Mouse (Mus musculus): ENCODE measurements at regions not wholly inside any gene's neighbourhood (a gene's known extent, or its start where the extent isn't known, plus 50 kb on each side); places are given as distances from the start of the nearest gene placed in this dataset.

DNA sequence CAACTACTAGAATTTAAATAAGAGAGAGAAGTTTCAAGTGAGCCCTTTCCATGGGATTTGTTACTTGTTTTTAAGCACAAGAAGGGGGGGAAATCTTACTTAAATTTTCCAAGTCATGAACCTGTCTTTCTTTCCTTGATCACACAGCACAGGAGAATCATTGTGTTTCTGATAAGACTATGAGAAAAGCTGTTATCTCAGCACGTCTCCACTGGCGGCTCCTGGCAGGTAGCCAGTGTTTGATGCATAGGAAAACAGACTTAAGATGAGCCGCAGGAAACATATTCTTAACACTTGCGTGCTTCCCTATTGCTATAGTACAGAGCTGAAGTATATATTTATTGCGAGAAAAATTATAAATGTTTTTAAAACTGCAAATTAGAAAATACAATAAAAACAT, 920.3 kb downstream of the Efna5 start:
- no peak for DNase-seq (ENCODE audit: extremely low spot score, low spot score)

DNA sequence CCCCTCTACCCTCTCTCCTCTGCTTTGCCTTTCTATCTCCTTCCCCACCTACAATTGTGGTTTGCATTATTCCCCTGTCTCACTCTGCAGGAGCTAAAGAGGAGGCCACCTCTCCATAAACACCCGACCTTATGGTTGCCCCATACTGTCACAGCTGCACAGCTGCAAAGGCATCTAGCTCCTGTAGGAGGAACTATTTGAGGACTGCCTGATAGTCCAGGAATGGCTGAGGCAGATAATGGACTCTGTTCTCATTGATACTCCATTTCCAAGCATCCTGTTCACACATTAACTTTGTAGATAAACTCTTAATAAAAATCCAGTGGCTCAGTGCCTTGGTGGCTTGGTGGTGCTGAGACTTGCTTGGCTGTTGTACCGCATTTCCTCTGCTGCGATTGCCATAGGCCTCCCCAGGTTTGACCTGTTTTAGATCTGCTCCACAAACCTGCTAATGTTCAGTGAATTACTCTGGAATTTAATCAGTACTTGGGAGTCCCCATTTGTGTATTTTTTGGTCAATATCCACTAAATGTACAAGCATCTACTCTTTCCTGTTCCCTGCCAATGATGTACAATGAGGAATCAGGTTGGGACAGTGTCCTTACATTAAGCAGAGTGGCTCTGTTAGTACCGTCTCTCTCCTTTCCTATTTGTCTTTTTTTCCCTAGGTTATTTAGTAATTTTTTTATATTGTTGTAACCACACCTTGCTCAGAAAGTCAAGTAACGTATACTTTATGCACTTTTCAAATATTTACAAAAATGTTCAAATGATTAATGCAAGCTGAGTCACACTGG, 920.9 kb downstream of the Efna5 start:
- DNase-seq (ENCODE audit: extremely low spot score, low spot score), result no peak

DNA sequence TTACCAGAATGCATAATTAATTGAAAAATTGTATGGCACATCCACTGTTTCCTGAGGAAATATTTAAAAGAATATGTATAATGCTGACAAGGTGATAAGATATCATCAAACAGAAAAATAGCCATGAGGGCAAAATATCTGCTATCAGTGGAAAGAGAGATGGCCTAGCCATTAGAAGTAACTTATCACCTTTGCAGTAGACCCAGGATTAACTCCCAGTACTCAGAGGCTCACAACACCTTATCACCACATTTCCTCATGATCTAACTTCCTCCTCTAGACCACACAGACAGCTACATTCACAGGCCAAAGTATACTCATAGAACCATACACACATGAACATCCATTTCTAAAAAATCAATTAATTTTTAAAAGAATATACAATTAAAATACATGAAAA, 963.4 kb downstream of the Efna5 start:
- no peak for DNase-seq (ENCODE audit: extremely low spot score, low spot score)

DNA sequence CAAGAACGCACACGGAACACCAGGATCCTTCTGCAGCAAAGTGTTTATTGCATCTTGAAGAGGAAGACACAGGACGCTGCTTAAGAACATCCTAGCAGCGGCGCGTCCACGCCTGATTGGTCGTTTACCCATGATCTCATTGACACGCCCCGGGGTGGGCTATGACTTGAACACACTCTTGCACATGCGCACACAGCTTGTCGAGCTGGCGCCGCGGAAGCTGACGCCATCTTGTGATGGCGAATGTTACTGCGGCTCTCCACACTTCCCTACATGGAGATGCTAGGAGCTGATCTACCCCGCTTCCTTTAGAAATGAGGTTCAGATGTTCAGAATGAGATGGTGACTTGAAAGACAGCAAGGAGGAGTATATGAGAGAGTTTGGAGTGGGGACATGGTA, 978.2 kb downstream of the Efna5 start:
- no peak for DNase-seq (ENCODE audit: extremely low spot score, low spot score)

DNA sequence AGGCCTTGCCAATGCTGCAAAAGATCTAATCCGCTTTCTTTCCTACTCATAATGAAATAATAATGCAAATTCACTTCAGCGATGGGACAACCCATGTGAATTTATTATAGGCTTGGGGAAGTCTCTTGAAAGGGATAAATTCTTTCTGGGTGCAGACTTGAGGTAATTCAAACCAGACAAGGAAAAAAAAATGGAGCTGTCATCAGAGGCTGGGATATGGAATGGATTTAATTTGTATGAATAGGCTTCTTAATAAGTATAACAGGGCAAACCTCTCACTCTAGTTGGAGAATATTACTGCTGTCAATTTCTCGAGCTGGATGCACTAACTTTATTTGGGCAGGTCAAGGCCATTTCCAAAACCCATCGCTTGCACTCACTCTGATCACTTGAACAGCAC, 990.5 kb downstream of the Efna5 start:
- no peak for DNase-seq (ENCODE audit: extremely low spot score, low spot score)

DNA sequence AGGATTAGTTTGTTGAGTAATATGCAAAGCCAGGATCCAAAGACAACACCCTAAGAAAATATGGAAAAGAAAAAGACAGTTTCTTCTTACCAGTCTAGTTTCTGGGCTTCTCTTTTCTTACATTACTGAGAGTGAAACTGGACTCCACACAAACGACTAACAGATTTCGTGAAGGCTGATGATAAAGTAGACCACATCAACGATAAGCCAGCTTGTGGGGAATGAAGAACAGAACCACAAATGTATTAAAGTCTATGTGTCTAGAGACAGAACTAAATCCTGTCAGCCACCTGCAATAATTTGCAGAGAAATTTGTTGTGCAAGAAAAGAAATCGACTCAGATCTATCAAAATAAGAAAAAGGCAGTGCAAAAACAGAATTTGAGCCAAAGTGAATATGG, 1015.0 kb downstream of the Efna5 start:
- no peak for DNase-seq (ENCODE audit: extremely low spot score, low spot score)

DNA sequence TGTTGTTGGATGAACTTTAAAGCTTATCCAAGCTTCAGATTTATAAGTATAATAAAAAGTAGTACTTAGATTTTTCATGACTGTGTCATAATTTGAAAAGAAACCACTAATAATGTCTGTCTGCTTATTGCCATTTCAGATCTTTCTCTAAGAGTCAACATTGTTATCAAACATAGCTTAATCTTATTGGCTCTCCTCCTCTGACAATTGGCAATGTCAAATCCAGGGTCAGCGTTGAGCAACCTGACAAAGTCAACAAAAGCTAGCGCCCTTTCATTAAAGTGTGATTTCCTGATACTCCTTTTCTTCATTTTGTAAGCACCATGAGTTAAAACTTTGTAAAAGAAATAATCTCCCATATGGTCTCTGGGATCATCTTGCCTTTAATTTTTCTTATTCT, 1018.7 kb downstream of the Efna5 start:
- DNase-seq (ENCODE audit: extremely low spot score, low spot score), result no peak

DNA sequence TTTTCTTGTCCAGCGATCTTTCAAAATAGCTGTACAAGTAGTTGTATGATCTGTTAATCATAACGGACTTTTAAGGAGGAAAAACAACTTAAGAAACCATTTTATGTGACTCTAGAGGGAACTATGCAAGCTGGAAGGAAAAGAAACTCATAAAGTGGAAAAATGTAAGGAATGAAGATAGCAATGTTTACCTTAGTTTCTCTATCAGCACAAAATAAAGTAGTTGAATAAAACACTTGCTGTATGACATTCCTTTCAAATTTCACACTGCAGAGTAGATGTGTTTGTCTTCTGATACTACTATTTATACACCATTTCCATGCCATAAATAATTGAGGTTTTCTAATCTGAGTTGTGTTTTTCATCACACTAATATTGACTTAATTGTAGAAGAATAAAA, 1043.6 kb downstream of the Efna5 start:
- no peak for DNase-seq (ENCODE audit: extremely low spot score, low spot score)

DNA sequence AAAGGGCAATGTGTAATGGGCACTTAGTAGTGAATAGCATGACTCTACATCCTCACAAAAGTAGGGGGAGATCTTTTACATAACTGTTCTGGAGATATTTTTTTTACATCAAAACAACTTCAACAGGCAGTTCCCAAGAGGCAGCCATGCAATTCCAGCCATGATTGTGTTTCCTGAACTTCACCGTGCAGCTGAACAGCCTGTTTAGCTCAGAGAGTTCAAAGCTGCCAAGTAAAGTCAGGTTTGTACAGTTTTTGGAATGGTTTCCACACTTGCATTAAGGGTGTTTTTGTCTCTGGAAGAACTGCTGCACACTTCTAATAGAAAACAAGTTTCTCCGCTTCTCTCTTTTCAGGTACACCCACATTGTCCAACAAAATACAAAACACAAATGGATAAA, 1065.6 kb downstream of the Efna5 start:
- DNase-seq (ENCODE audit: extremely low spot score, low spot score), result no peak

DNA sequence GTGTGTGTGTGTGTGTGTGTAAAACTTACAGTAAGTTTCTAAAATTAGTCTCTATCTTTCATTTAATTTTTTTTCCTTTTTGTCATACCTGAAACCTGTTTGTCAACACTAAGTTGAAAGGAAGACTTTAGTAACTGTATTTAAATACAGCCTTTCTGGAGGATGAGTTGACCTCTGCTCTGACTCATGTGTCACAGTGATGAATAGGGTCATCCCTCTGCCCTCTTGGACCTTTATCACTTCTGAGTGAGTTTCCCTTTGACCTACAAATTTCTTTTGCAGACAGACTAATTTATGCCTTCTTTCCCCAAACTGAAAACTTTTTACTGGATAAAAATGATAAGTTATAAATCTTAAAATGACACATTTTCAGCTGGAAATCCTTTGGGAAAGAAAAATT, 1112.8 kb downstream of the Efna5 start:
- peak; percentile 14 for DNase-seq (ENCODE audit: extremely low spot score, low spot score)

DNA sequence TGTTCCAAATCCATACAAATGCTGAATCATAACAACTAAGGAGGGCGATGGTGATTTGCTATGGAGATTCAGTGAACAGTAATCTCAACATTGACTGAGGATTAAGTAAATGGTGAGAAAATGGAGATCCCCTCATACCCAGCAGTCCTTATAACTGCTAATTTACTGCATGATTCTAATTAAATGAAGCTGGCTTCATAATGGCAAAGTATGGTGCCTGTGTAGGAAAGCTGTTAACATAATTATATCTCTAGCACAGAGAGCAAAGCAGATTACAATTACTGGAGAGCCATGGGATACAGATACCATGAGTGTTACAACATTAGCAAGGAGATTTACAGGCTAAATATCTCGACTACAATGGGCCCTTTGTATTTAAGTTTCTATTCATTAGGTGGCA, 1116.0 kb downstream of the Efna5 start:
- no peak for DNase-seq (ENCODE audit: extremely low spot score, low spot score)
